Mouse (Mus musculus): ENCODE measurements around the gene Hvcn1.
"Not testable (repeated sequence)": the region's sequence is repeated elsewhere in the genome, so short reads cannot be mapped to it uniquely, and the experiment has no call there.

- not testable (repeated sequence) for TF ChIP-seq CTCF (IDR thresholded peaks at IDR 0.05; ENCODE audit: low read depth, low read length); POLR2A (IDR thresholded peaks at IDR 0.05; ENCODE audit: borderline replicate concordance, low read depth, low read length)
Observed at GRCm38 (mm10) chr5:122184858-122185257, 21.7 kb upstream of the Hvcn1 start.
